Mouse (Mus musculus) heart, embryonic 14.5 days (tissue): Measurements from ENCODE around the gene Arhgef26. TPM values are rescaled to one million over a fixed set of nuclear protein-coding genes. Genes with fewer than 3 reads are reported as not detected.
A peak's percentile ranks its signal among the peaks of the same experiment; 100 is the strongest.

ENCODE experiments used
- ATAC-seq: fragments of 200-750 bp; cut with Nextera tagmentation; 2 replicates; pipeline ENCODE4 v1.8.0; 2017; ENCODE audit warnings: low read depth, moderate TSS enrichment; ENCODE audit not compliant: insufficient number of reproducible peaks, insufficient read depth, low FRiP score
- H3K27ac ChIP-seq, 2 experiments: fragments of 200-500 bp in 1 of 2; fragments of 300-500 bp in 1 of 2; sonication (generic) in 1 of 2; replicated peaks in 1 of 2; 2 replicates each; pipeline ENCODE4 v1.5.1; 2012 to 2014; ENCODE audit warnings: low read depth in 2 of 2, low read length in 2 of 2, control low read depth in 1 of 2, mild to moderate bottlenecking in 1 of 2, mixed read lengths in 1 of 2; ENCODE audit not compliant: control insufficient read depth in 1 of 2, insufficient read depth in 1 of 2
- H3K27me3 ChIP-seq: fragments of 300-500 bp; sonication (generic); 2 replicates; pipeline ENCODE4 v1.6.1; 2014; ENCODE audit warnings: mild to moderate bottlenecking, low read length, control low read depth; ENCODE audit not compliant: control insufficient read depth, insufficient read depth
- H3K36me3 ChIP-seq: fragments of 300-500 bp; sonication (generic); 2 replicates; pipeline ENCODE4 v1.6.1; 2014; ENCODE audit warnings: mild to moderate bottlenecking, control low read depth, low read length, mixed read lengths; ENCODE audit not compliant: control insufficient read depth, insufficient read depth
- H3K4me1 ChIP-seq, 2 experiments: fragments of 200-500 bp in 1 of 2; fragments of 300-500 bp in 1 of 2; sonication (generic) in 1 of 2; 2 replicates each; pipeline ENCODE4 v1.6.1; 2012 to 2014; ENCODE audit warnings: low read length in 2 of 2, control low read depth in 1 of 2, mixed read lengths in 1 of 2; ENCODE audit not compliant: control insufficient read depth in 2 of 2, insufficient read depth in 2 of 2
- H3K4me2 ChIP-seq: fragments of 300-500 bp; sonication (generic); 2 replicates; pipeline ENCODE4 v1.6.1; 2014; ENCODE audit warnings: mild to moderate bottlenecking, low read length
- H3K4me3 ChIP-seq, 2 experiments: fragments of 200-500 bp in 1 of 2; fragments of 300-500 bp in 1 of 2; sonication (generic) in 1 of 2; 2 replicates each; pipeline ENCODE4 v1.5.1; 2012 to 2014; ENCODE audit warnings: low read length in 2 of 2, mild to moderate bottlenecking in 2 of 2, control low read depth in 1 of 2, low read depth in 1 of 2, moderate library complexity in 1 of 2; ENCODE audit not compliant: control insufficient read depth in 1 of 2, insufficient read depth in 1 of 2
- H3K9ac ChIP-seq: fragments of 300-500 bp; sonication (generic); 2 replicates; pipeline ENCODE4 v1.6.1; 2014; ENCODE audit warnings: mild to moderate bottlenecking, low read length
- H3K9me3 ChIP-seq: fragments of 300-500 bp; sonication (generic); 2 replicates; pipeline ENCODE4 v1.6.1; 2016; ENCODE audit warnings: low read length, control low read depth; ENCODE audit not compliant: control insufficient read depth
- WGBS: fragments of 180-500 bp; shearing (Covaris S2); extraction: QIAGEN DNeasy Blood & Tissue Kit; methylation state at CpG from one replicate; pipeline ENCODE4 v1.1.7; 2014; 5-methylcytosine and 5-hydroxymethylcytosine counted together
- polyA plus RNA-seq: library from polyadenylated mRNA; unstranded; fragments of >200 nt; fragmentation: Nextera tagmentation; extraction: Ambion mirVana; gene quantifications from 2 replicates; pipeline ENCODE4 v1.2.1, GENCODE M21; 2014

The Arhgef26 gene
- polyA plus RNA-seq = 3.2 and 4.1 TPM in 2 replicates

DNA sequence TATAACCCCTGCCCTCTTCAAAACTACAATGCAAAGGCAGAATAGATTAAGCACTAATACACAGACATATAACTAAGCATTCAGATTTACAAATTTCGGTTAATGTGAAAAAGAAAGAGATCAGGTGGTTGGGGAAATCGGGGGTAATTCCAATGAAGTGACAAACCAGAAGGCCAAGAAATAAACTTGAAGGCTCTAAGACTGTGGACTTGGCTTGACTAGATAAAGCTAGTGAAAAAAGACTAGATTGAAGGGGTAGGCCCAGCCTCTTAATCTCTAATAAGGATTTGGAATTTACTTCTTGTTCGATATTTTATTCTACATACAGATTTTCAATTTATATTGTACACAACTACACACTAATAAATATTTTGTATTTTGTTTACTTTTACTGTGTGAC is at the start of gene Arhgef26:
Gene Arhgef26 (plus strand): TSS at position 301 of the 400 bp plus-strand sequence.
- peak within 1 kb of the TSS; percentile 3 to 62 for H3K27ac ChIP-seq
- H3K4me2 ChIP-seq = peak within 1 kb of the TSS; percentile 95
- no peak for ATAC-seq
- H3K4me1 ChIP-seq = peaks cover 0 to 8% of the 10 kb centered on the region in 2 experiments; a peak in 1 of 4 replicates
- H3K4me3 ChIP-seq = peak within 1 kb of the TSS; percentile 80 to 82
- WGBS = 78% methylated on average over 3 of the region's 3 CpGs
- H3K9ac ChIP-seq = peak within 1 kb of the TSS; percentile 80
- H3K36me3 ChIP-seq = no peaks in the 10 kb centered on the region
- H3K27me3 ChIP-seq = peaks cover 6% of the 10 kb centered on the region
- H3K9me3 ChIP-seq = no peaks in the 10 kb centered on the region

DNA sequence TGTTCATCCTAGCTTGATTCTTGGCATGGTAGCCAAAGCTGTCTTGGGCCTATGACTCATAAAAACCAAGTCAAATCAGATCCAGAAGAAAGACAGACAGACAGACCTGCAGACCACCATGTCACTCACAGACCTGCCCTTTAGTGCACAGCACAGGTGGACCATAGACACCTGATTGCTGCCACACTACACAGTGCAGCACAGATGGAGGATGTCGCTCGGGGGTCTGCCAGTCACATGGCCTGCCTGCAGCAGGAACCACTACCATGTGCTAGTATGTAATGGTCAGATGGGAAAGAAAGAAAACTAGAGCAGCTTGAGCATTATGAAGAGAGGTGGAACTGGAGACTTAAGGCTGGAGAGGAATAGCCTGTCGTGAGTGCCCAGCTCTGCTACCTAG is 27.7 kb upstream of the Arhgef26 start:
- Histone ChIP-seq H3K9ac (no peak overlapping the region), H3K27me3 (no peaks in the 10 kb centered on the region), H3K4me2 (no peak overlapping the region), H3K9me3 (no peaks in the 10 kb centered on the region), H3K4me3 (no peak overlapping the region), H3K36me3 (no peaks in the 10 kb centered on the region), H3K4me1 (no peaks in the 10 kb centered on the region), H3K27ac (no peak overlapping the region)
- 77% methylated on average over 3 of the region's 3 CpGs for WGBS
- ATAC-seq = no peak

DNA sequence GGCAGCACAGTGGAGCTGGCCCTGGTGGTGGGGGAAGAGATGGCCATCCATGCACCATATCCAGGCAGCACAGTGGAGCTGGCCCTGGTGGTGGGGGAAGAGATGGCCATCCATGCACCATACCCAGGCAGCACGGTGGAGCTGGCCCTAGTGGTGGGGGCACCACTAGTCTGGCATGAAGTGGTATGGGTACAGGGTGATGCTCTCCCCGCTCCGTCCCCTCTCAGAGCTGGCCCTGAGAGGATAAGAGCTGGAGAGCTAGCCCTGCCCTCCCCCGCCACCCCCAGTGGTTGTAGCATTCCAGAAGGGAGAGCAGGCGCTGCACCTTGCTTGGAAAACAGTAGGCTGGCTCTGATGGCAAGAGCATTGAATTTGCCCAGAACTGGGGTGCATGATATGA is 26.9 kb upstream of the Arhgef26 start:
- 80% methylated on average over 5 of the region's 5 CpGs for WGBS
- Histone ChIP-seq H3K9me3 (no peaks in the 10 kb centered on the region), H3K9ac (no peak overlapping the region), H3K4me1 (no peaks in the 10 kb centered on the region), H3K27me3 (no peaks in the 10 kb centered on the region), H3K4me2 (no peak overlapping the region), H3K36me3 (no peaks in the 10 kb centered on the region), H3K4me3 (no peak overlapping the region), H3K27ac (no peak overlapping the region)
- no peak for ATAC-seq

DNA sequence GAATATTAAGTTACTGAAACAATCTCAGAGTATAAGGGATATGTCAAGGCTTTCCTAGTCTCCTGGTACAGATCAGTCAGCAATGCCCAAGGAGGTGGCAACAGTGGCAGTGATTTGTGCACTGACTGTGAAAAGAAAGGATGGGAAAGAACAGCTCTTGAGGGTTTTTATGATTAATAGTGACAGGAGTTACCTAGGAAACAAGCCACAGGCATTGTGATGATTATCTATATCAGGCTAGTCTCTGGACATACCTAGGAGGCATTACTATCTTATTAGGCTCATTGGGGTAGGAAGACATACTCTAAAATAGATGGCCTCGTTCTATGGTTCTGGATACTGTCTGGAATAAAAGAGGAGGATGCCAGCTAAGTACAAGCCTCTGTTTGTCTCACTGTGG is 13.4 kb upstream of the Arhgef26 start:
- WGBS = 65% methylated on average over 1 of the region's 1 CpGs

DNA sequence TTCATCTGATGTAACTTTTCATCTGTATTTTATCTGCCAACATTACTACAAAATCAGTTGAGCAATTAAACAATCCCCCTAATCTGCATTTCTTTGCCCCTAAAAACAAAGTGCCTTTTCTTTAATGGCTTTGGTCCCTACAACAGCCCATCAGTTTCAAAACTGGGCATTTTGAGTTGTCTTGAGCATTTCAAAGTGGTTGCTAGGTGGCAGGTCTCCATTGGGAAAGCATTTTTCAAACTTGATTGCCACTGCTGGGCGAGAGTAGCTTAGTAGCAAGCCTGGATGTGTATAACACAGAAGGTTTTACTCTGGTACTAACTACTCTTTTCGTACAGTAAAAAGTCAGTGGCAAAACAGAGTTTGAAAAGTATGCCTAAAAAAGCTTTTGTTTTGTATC is 10.2 kb upstream of the Arhgef26 start:
- Histone ChIP-seq H3K27ac (no peak overlapping the region), H3K4me2 (no peak overlapping the region), H3K4me3 (no peak overlapping the region), H3K9me3 (no peaks in the 10 kb centered on the region), H3K36me3 (no peaks in the 10 kb centered on the region), H3K4me1 (no peaks in the 10 kb centered on the region), H3K27me3 (no peaks in the 10 kb centered on the region), H3K9ac (no peak overlapping the region)
- 70% methylated on average over 2 of the region's 2 CpGs for WGBS
- ATAC-seq = no peak

More for the DNA sequence above, 13.4 kb upstream of the Arhgef26 start:
- no peaks in the 10 kb centered on the region for H3K36me3 ChIP-seq
- no peak for ATAC-seq
- no peak overlapping the region for H3K9ac ChIP-seq
- H3K9me3 ChIP-seq = no peaks in the 10 kb centered on the region
- H3K4me2 ChIP-seq = no peak overlapping the region
- no peak overlapping the region for H3K4me3 ChIP-seq
- H3K4me1 ChIP-seq = no peaks in the 10 kb centered on the region
- H3K27ac ChIP-seq = no peak overlapping the region
- H3K27me3 ChIP-seq = no peaks in the 10 kb centered on the region

DNA sequence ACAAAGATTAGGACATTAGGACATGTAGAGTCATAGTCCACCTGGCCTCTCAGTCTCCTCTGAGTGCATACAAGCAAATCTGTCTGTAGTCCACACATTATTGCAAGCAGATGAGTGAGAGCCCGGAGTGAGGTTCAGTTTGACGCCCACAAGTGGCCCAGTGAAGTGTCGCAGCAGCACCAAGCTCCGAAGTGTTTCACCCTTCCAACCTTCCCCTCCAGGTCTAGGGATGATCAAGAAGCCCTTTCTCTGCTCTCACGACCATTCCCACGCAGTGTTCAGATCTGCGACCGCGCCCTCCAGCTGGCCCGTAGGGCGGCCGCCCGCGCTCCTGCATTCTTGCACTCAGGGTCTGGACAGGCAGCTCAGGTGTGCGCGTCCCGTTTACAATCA is 313 bp downstream of the Arhgef26 start:
- ATAC-seq = no peak
- peak overlapping the region; percentile 80 for H3K9ac ChIP-seq
- under 1% methylated on average over 17 of the region's 17 CpGs for WGBS

DNA sequence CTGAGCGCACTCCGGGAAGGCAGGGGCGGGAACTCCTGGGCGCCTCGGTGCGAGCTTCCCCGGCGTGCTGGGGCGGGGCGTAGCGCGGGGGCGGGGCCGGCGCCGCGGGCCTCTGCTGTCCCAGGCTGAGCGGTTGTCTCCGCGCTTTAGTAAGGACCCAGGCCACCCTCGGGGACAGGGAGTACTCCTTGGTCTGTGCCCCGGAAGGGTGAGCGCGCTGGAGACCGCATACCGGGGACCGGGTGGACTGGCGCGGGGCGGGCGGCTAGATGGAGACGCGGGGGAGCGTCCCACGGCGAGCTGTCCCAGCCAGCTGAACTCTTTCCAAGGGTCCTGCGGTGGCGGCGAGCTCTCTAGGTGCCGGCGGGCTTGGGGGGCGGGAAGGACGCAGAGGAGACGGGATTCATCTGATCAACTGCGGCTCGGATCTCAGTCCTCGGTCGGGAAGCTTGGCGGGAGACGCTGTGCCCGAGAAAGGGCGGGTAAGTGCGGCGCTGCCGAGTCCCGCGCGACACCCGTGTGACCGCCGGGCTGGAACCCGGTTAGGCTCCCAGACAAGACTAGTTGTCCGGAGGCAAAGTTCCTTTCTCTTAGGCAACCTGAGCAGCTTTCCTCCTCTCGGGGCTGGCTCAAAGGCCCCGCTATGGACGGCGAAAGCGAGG is 841 bp downstream of the Arhgef26 start:
- Histone ChIP-seq H3K9me3 (no peaks in the 10 kb centered on the region), H3K27me3 (peaks cover 6% of the 10 kb centered on the region), H3K4me3 (peak overlapping the region; percentile 80 to 82), H3K36me3 (no peaks in the 10 kb centered on the region), H3K4me1 (peaks cover 0 to 8% of the 10 kb centered on the region in 2 experiments; a peak in 1 of 4 replicates), H3K4me2 (peak overlapping the region; percentile 95), H3K27ac (peak overlapping the region; percentile 3 to 62), H3K9ac (peak overlapping the region; percentile 80)
- WGBS = under 1% methylated on average over 66 of the region's 68 CpGs
- peak; percentile 82 for ATAC-seq

More for the DNA sequence above, 313 bp downstream of the Arhgef26 start:
- Histone ChIP-seq H3K27ac (no peak overlapping the region), H3K4me3 (peak overlapping the region; percentile 80 to 82), H3K9me3 (no peaks in the 10 kb centered on the region), H3K4me1 (peaks cover 0 to 8% of the 10 kb centered on the region in 2 experiments; a peak in 1 of 4 replicates), H3K27me3 (peaks cover 6% of the 10 kb centered on the region), H3K4me2 (peak overlapping the region; percentile 95), H3K36me3 (no peaks in the 10 kb centered on the region)
